Mouse (Mus musculus) small intestine, adult 2 months (tissue): Measurements from ENCODE around the gene Daglb. TPM values are rescaled to one million over a fixed set of nuclear protein-coding genes. Genes with fewer than 3 reads are reported as not detected.
"Not testable (repeated sequence)": the region's sequence is repeated elsewhere in the genome, so short reads cannot be mapped to it uniquely, and the experiment has no call there.

ENCODE experiments used
- H3K27ac ChIP-seq: fragments of 200-500 bp; 2 replicates; pipeline ENCODE4 v1.5.1; 2012; ENCODE audit warnings: low read depth, low read length, control low read depth, inconsistent platforms; ENCODE audit not compliant: insufficient read depth
- H3K27me3 ChIP-seq: fragments of 200-500 bp; 2 replicates; pipeline ENCODE4 v1.6.1; 2012; ENCODE audit warnings: mild to moderate bottlenecking, moderate library complexity, low read length, inconsistent platforms; ENCODE audit not compliant: control insufficient read depth, insufficient read depth
- H3K36me3 ChIP-seq: fragments of 200-500 bp; 2 replicates; pipeline ENCODE4 v1.6.1; 2012; ENCODE audit warnings: mild to moderate bottlenecking, low read length, control low read depth, inconsistent platforms; ENCODE audit not compliant: control insufficient read depth, insufficient read depth
- H3K4me1 ChIP-seq: fragments of 200-500 bp; 2 replicates; pipeline ENCODE4 v1.6.1; 2012; ENCODE audit warnings: low read length, inconsistent platforms, mixed read lengths; ENCODE audit not compliant: control insufficient read depth, insufficient read depth, insufficient read length
- H3K4me3 ChIP-seq: fragments of 200-500 bp; 2 replicates; pipeline ENCODE4 v1.5.1; 2012; ENCODE audit warnings: low read depth, mild to moderate bottlenecking, control low read depth, inconsistent platforms, low read length, moderate library complexity
- CTCF ChIP-seq: fragments of 200-500 bp; IDR thresholded peaks from 2 replicates; pipeline ENCODE4 v1.5.1; 2012; ENCODE audit warnings: low read depth, mild to moderate bottlenecking, control low read depth, inconsistent platforms, low read length, moderate library complexity, mixed read lengths; ENCODE audit not compliant: insufficient replicate concordance, insufficient read length; ENCODE audit errors: extremely low read depth
- POLR2A ChIP-seq: fragments of 200-500 bp; IDR thresholded peaks from 2 replicates; pipeline ENCODE4 v1.6.1; 2012; ENCODE audit warnings: low read depth, mild to moderate bottlenecking, control low read depth, inconsistent platforms, low read length, moderate library complexity
- WGBS: fragments of 180-500 bp; shearing (Covaris S2); methylation state at CpG from one replicate; pipeline ENCODE4 v1.1.7; 2018; 5-methylcytosine and 5-hydroxymethylcytosine counted together
- polyA plus RNA-seq: library from polyadenylated mRNA; depleted of rRNA; stranded (reverse); fragments of >200 nt; gene quantifications from 2 replicates; pipeline ENCODE4 v1.2.3, GENCODE M21; 2012

The Daglb gene
- polyA plus RNA-seq, 1 experiment = 12.7 TPM

DNA sequence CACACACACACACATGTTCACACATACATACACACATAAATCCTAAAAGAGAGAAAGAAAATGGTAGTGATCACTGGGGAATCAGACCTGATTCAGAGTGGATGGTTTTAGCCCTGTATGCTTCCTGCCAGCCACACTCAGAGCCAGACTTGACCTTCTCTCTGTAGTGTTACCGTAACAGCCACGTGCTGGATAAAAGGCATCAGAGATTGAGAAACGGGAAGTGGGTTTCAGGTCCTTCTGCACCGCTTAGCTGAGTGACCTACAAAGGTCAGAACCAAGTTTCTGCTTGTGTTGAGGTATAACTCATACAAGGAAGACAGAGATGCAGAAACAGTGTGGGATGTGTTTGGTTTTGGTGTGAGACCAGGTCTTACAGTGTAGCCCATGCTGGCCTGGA is 35.3 kb downstream of the Daglb start:
- Histone ChIP-seq H3K27ac (no peak overlapping the region), H3K36me3 (peaks cover 32% of the 10 kb centered on the region), H3K27me3 (no peaks in the 10 kb centered on the region), H3K4me1 (no peaks in the 10 kb centered on the region; the same call in 1 of the 2 replicates), H3K4me3 (no peak overlapping the region)
- TF ChIP-seq CTCF (no peak), POLR2A (no peak)
- 69% methylated on average over 4 of the region's 4 CpGs for WGBS

DNA sequence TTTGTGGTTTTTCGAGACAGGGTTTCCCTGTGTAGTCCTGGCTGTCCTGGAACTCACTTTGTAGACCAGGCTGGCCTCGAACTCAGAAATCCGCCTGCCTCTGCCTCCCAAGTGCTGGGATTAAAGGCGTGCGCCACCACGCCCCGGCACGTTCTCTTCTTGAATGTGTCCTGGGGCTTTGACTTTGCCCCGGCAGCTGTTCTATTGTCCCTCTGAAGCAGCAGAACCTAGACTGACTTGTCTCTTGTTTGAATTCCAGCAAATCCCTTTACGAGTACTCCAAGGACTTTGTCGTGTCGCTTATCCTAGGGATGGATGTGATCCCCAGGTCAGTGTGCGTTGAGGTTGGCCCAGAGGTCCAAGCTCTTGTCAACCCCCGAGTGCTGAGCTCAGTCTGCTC is 36.3 kb downstream of the Daglb start:
- H3K4me3 ChIP-seq, H3K4me1 ChIP-seq, H3K27me3 ChIP-seq, H3K27ac ChIP-seq: not testable (repeated sequence)
- WGBS = 88% methylated on average over 14 of the region's 14 CpGs
- H3K36me3 ChIP-seq = peaks cover 35% of the 10 kb centered on the region

DNA sequence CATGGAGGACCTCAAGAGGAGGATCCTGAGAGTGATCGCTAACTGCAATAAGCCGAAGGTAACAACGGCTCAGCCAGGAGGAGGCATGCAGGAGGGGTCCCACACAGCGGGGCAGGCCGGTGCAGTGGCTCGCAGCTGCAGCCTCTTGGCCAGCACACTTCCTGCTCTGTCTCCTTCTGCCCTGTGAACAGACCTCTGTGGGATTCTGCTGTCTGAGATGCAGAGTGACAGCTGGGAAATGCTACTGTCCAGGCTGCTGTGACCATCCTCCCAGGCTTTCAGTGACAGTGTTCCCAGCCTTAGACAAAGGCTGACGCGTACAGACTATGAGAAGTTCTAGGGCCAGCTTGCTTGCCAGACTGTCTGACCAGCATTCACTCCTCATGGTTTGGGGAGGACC is 36.8 kb downstream of the Daglb start:
- Histone ChIP-seq H3K27me3 (no peaks in the 10 kb centered on the region), H3K4me3 (no peak overlapping the region), H3K36me3 (peaks cover 35% of the 10 kb centered on the region), H3K27ac (no peak overlapping the region), H3K4me1 (no peaks in the 10 kb centered on the region; the same call in 1 of the 2 replicates)
- 79% methylated on average over 8 of the region's 8 CpGs for WGBS
- no peak for TF ChIP-seq CTCF
- no peak for TF ChIP-seq POLR2A

DNA sequence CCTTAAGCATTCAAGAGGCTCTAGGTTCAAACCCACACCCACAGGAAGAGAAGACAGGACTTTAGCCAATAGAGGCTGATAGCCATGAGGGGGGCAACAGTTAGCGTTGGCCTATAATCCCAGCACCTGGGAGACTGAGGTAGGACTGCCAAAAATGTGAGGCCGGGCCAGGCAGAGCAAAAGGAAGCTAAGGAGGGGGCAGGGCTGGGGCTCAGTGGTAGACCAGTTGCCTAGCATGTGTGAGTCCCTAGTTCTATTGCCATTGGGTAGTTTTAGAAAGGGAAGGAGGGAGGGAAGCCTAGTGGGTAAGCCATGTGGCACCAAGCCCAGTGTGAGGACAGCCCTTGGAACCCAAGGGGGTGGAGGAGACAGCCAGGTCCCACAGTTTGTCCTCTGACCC is 37.3 kb downstream of the Daglb start:
- no peak for TF ChIP-seq POLR2A
- no peak for TF ChIP-seq CTCF
- 79% methylated on average over 2 of the region's 2 CpGs for WGBS

DNA sequence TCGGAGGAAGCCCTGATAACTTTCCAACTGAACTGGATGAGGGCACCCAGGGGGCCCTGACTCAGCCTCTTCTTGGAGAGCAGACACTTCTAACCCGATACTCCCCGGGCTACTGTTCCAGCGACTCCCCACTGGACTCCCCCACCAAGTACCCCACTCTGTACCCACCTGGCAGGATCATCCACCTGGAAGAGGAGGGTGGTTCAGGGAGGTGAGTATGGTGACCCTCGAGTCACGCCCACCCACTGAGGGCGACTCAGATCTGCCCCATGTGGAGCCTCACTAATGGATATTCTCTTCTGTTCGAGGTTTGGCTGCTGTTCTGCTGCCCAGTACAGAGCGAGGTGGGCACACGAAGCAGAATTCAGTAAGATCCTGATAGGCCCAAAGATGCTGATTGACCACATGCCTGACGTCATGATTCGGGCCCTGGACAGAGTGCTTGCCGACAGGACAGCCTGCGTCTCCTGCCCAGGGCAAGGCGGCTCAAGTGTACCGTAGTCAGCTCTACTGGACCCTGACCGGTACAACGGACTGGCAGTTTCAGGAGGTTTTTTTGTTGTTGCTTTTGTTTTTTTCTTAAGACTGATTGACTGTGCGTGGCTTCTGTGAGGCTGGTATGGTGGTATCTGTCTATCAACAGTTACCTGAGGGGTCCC is 38.6 kb downstream of the Daglb start:
- H3K4me1 ChIP-seq = no peaks in the 10 kb centered on the region; the same call in 1 of the 2 replicates
- WGBS = 89% methylated on average over 19 of the region's 19 CpGs
- TF ChIP-seq POLR2A = no peak
- TF ChIP-seq CTCF = no peak
- no peaks in the 10 kb centered on the region for H3K27me3 ChIP-seq
- peaks cover 45% of the 10 kb centered on the region for H3K36me3 ChIP-seq
- no peak overlapping the region for H3K4me3 ChIP-seq
- H3K27ac ChIP-seq = no peak overlapping the region

More for the DNA sequence above, 37.3 kb downstream of the Daglb start:
- no peak overlapping the region for H3K4me3 ChIP-seq
- H3K4me1 ChIP-seq = no peaks in the 10 kb centered on the region; the same call in 1 of the 2 replicates
- no peak overlapping the region for H3K27ac ChIP-seq
- H3K27me3 ChIP-seq = no peaks in the 10 kb centered on the region
- H3K36me3 ChIP-seq = peaks cover 35% of the 10 kb centered on the region

DNA sequence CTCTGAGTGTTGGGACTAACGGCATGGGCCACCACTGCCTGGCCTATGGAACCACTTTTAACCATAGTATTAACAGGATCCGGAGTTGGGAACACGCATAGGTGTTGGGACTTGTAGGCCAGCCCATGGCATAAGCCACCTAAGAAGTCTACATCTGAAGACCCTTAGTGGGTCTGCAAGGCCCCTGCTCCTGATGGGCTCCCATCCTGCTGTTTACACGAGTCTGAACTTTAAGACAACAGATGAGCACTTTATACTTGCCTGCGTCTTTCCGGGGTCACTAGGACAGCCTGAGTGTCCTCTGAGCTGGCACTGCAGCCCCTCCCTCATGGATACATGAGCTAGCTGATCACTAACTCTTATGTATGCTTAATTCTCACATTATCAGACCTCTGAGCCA is 39.4 kb downstream of the Daglb start:
- Histone ChIP-seq H3K4me3 (no peak overlapping the region), H3K4me1 (no peaks in the 10 kb centered on the region; the same call in 1 of the 2 replicates), H3K27ac (no peak overlapping the region), H3K36me3 (peaks cover 51% of the 10 kb centered on the region), H3K27me3 (no peaks in the 10 kb centered on the region)
- 86% methylated on average over 6 of the region's 6 CpGs for WGBS
- TF ChIP-seq POLR2A = no peak
- no peak for TF ChIP-seq CTCF

DNA sequence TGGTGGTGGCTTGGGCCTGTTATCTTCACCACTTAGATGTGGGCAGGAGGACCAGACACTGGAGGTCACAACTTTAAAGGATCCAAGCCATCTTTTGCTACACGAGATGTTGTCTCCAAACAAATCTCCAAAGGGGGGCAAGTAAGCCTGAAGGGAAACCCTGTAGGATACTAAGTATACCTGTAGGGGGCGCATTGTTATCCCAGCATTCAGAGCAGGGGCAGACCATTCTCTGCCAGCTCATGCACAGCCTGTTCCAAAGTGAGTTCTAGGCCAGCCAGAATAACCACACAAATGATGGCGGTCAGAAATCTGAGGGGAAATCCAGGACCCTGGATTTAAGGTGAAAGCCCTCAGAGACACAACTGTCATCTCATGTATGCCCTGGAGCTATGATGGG is 40.1 kb downstream of the Daglb start:
- no peaks in the 10 kb centered on the region; the same call in 1 of the 2 replicates for H3K4me1 ChIP-seq
- peaks cover 50% of the 10 kb centered on the region for H3K36me3 ChIP-seq
- no peaks in the 10 kb centered on the region for H3K27me3 ChIP-seq
- H3K4me3 ChIP-seq = no peak overlapping the region
- WGBS = 67% methylated on average over 3 of the region's 3 CpGs
- no peak overlapping the region for H3K27ac ChIP-seq
- TF ChIP-seq CTCF = peak; percentile 70; the same call in 1 of the 2 replicates
- TF ChIP-seq POLR2A = no peak

DNA sequence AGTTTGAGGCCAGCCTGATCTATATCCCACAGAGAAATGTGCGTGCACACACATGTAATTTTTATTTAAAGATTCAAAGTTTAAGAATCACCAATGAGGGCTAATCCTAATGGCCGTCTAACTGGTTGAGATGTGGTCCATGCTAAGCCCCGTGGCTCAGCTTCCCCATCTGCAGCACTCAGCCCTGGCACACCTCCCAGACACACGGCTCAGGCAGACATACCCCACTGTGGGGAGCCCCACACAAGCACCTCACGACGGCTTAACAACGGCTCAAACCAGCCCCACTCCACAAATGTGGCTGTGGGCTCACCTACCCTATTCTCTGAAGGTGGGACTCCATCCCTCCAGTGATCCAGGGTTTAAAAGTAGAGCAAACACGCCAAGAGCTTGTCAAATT is 40.7 kb downstream of the Daglb start:
- Histone ChIP-seq H3K36me3 (peaks cover 55% of the 10 kb centered on the region), H3K27me3 (no peaks in the 10 kb centered on the region), H3K27ac (no peak overlapping the region), H3K4me1 (no peaks in the 10 kb centered on the region; the same call in 1 of the 2 replicates), H3K4me3 (no peak overlapping the region)
- TF ChIP-seq CTCF (no peak), POLR2A (no peak)
- WGBS = 77% methylated on average over 8 of the region's 8 CpGs
